Mouse (Mus musculus) midbrain, embryonic 13.5 days (tissue): ENCODE results near the gene Grm7. TPM values are rescaled to one million over a fixed set of nuclear protein-coding genes. Genes with fewer than 3 reads are reported as not detected.

ENCODE experiments used
- ATAC-seq: fragments of 200-750 bp; cut with Nextera tagmentation; 2 replicates; pipeline ENCODE4 v1.8.0; 2017; ENCODE audit warnings: mild to moderate bottlenecking, moderate TSS enrichment, moderate library complexity
- H3K27ac ChIP-seq: fragments of 300-500 bp; sonication (generic); 2 replicates; pipeline ENCODE4 v1.5.1; 2015; ENCODE audit warnings: inconsistent platforms, mild to moderate bottlenecking, moderate library complexity
- H3K27me3 ChIP-seq: fragments of 300-500 bp; sonication (generic); 2 replicates; pipeline ENCODE4 v1.6.1; 2015; ENCODE audit warnings: mild to moderate bottlenecking, inconsistent platforms
- H3K36me3 ChIP-seq: fragments of 300-500 bp; sonication (generic); 2 replicates; pipeline ENCODE4 v1.6.1; 2015; ENCODE audit warnings: mild to moderate bottlenecking, inconsistent platforms
- H3K4me1 ChIP-seq: fragments of 300-500 bp; sonication (generic); replicated peaks from 2 replicates; pipeline ENCODE4 v1.6.1; 2015; ENCODE audit warnings: inconsistent platforms
- H3K4me2 ChIP-seq: fragments of 300-500 bp; sonication (generic); replicated peaks from 2 replicates; pipeline ENCODE4 v1.6.1; 2015; ENCODE audit warnings: moderate library complexity, mild to moderate bottlenecking, inconsistent platforms
- H3K4me3 ChIP-seq: fragments of 300-500 bp; sonication (generic); replicated peaks from 2 replicates; pipeline ENCODE4 v1.5.1; 2015; ENCODE audit warnings: mild to moderate bottlenecking, inconsistent platforms
- H3K9ac ChIP-seq: fragments of 300-500 bp; sonication (generic); replicated peaks from 2 replicates; pipeline ENCODE4 v1.6.1; 2015; ENCODE audit warnings: mild to moderate bottlenecking, inconsistent platforms
- H3K9me3 ChIP-seq: fragments of 300-500 bp; sonication (generic); 2 replicates; pipeline ENCODE4 v1.6.1; 2016; ENCODE audit warnings: mild to moderate bottlenecking, inconsistent platforms
- WGBS: fragments of 180-500 bp; shearing (Covaris S2); methylation state at CpG from one replicate; pipeline ENCODE4 v1.1.7; 2015; 5-methylcytosine and 5-hydroxymethylcytosine counted together
- polyA plus RNA-seq: library from polyadenylated mRNA; unstranded; fragments of >200 nt; fragmentation: Nextera tagmentation; extraction: Ambion mirVana; gene quantifications from 2 replicates; pipeline ENCODE4 v1.2.1, GENCODE M21; 2015

The Grm7 gene
- polyA plus RNA-seq, 1 experiment from 2014 or later = 8.0 TPM

DNA sequence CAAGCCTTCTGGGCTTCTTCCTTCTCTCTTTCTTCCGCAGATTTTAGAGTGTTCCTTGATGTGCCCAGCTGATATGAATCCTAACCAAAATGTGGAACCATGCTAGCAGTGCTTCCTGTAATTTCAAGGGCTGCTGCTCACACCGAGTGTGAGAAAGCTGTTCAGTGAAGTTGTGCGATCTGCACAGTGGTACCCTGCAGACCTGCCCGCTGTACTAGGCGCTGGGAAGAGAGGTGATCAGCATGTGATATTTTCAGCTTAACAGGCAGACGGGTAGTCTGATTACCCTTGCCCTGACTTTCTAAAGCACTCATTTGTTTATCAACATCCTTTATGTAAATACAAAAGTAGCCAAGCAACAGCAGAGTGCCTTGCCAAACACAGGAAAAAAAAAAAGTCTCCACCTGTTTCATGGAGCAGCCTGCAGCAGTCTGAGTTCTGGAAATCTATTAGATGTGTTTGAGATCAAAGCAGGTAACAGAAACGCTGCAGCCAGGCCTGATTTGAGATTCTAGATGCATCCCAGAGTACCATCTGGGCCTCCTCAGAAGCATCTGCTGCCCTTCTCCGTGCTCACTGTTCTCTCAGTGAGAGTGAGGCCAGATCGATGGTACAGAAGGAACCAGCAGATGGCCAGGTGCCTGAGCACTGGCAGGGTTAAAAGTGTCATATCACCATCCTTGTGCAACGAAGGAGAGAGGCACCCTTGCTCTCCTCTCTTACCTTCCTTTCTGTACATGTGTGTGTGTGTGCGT, 727.4 kb downstream of the Grm7 start:
- Histone ChIP-seq H3K36me3 (no peaks in the 10 kb centered on the region), H3K27ac (peak overlapping the region; percentile 56; the same call in 1 of the 2 replicates), H3K4me2 (no peak overlapping the region), H3K9ac (no peak overlapping the region), H3K4me3 (no peak overlapping the region), H3K27me3 (no peaks in the 10 kb centered on the region), H3K9me3 (no peaks in the 10 kb centered on the region), H3K4me1 (peaks cover 24% of the 10 kb centered on the region)
- peak; percentile 83 for ATAC-seq
- 27% methylated on average over 11 of the region's 11 CpGs for WGBS

DNA sequence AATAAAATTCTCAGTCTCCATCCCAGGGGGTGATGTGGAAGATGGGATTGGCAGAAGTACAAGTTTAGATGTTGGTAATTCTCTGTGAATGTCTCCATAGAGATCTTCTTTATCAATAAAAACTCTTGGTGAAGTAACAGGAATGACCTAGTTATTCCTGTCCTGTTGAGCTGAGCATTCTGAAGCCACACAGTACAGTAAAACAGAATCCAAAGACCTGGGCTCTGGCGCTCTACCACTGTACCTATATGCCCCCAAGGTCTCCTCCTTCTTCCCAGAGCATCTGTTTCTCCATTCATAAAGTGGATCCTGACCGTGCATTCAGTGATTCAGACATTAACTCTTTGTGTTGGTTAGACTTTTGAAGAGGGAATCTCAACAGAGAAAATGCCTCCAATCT, 735.3 kb downstream of the Grm7 start:
- H3K4me2 ChIP-seq = no peak overlapping the region
- H3K9ac ChIP-seq = no peak overlapping the region
- H3K9me3 ChIP-seq = no peaks in the 10 kb centered on the region
- H3K4me3 ChIP-seq = no peak overlapping the region
- H3K27me3 ChIP-seq = no peaks in the 10 kb centered on the region
- H3K4me1 ChIP-seq = no peaks in the 10 kb centered on the region
- 75% methylated on average over 2 of the region's 2 CpGs for WGBS
- no peak overlapping the region for H3K27ac ChIP-seq
- no peak for ATAC-seq
- H3K36me3 ChIP-seq = no peaks in the 10 kb centered on the region

DNA sequence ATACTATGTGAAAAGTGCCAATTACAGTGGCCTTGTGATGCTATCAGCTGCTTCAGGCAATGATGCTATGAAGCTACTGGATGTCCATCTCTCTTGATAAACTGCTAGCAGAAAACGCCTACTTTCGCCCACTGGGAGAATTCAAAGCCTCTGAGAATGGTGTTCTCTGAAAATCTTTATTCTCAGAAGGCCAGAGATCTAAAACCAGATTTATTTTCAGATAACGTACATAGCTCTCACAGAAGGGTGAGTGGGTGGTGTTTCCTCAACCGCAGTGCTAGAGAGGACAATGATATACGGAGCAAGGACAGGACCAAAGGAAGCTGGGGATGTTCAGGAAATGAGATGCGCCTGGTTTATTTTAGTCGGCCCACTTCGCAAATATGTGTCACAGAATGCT, 763.4 kb downstream of the Grm7 start:
- no peak overlapping the region for H3K4me3 ChIP-seq
- no peaks in the 10 kb centered on the region for H3K27me3 ChIP-seq
- no peak overlapping the region for H3K27ac ChIP-seq
- no peak overlapping the region for H3K9ac ChIP-seq
- no peak overlapping the region for H3K4me2 ChIP-seq
- no peaks in the 10 kb centered on the region for H3K36me3 ChIP-seq
- H3K9me3 ChIP-seq = no peaks in the 10 kb centered on the region
- ATAC-seq = no peak
- H3K4me1 ChIP-seq = no peaks in the 10 kb centered on the region
- WGBS = 90% methylated on average over 8 of the region's 8 CpGs

DNA sequence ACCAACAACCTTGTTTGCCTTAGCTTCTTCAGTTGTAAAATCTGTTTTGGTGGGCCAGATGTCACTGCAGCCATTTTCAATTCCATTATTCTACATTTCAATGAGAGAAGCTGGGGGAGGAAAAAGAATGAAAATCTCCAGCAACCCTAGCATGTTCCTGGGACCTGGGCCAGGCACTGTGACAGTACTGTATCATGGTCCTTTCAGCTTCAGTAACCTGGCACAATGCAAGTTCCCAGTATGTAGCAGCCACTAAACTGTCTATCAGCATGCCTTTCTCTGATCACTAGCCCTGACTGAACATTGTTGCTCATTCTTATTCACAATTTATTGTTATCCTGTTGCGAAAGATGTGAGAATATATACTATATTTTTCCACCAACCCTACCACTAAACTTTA, 779.4 kb downstream of the Grm7 start:
- no peak overlapping the region for H3K4me2 ChIP-seq
- H3K4me3 ChIP-seq = no peak overlapping the region
- no peaks in the 10 kb centered on the region for H3K36me3 ChIP-seq
- H3K27ac ChIP-seq = no peak overlapping the region
- WGBS = 72% methylated on average over 1 of the region's 1 CpGs
- H3K27me3 ChIP-seq = no peaks in the 10 kb centered on the region
- 0 out of 2 replicates have a peak, but pooled peaks have one; percentile 48 for ATAC-seq
- H3K9me3 ChIP-seq = no peaks in the 10 kb centered on the region
- no peaks in the 10 kb centered on the region for H3K4me1 ChIP-seq
- H3K9ac ChIP-seq = no peak overlapping the region

DNA sequence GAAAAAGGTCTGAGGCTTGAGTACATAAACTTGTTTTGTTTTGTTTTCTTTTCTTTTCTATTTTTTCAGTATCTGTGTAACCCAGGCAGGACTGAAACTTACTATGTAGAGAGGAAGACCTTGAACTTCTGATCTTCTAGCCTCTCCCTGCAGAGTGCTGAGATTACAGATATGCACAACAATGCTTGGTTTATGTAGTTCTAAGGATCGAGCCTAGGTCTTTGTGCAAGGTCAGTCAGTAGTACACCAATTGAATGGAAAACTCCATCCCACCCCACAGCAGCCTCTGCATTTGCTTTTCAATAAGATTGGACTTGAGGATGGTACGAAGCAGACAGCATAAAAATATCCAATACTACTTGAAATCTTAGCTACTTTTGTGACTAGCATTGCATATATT, 800.8 kb downstream of the Grm7 start:
- 77% methylated on average over 2 of the region's 2 CpGs for WGBS
- peaks cover 7% of the 10 kb centered on the region; the same call in 1 of the 2 replicates for H3K4me1 ChIP-seq
- H3K4me2 ChIP-seq = no peak overlapping the region
- H3K4me3 ChIP-seq = no peak overlapping the region
- no peak for ATAC-seq
- H3K27me3 ChIP-seq = no peaks in the 10 kb centered on the region
- no peak overlapping the region for H3K27ac ChIP-seq
- H3K36me3 ChIP-seq = no peaks in the 10 kb centered on the region
- no peak overlapping the region for H3K9ac ChIP-seq
- no peaks in the 10 kb centered on the region for H3K9me3 ChIP-seq

DNA sequence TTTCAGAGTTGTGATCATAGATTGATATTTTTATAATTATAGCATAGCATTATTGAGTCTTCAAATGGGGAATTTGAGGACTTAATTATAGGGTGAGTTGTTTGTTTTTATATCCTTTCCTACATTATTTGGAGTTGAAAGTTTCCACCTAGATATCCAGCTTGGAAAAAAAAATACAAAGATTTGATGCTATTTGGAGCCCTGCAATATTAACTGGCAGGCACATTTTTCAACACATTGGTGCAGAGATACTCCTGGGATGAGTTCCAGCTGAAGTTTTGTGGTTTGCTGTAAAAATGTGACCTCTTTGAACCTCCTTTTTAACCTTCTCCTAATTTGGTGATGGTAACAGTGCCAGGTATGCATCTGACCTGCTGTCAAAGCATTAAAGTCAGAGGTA, 802.5 kb downstream of the Grm7 start:
- Histone ChIP-seq H3K27me3 (no peaks in the 10 kb centered on the region), H3K4me1 (peaks cover 7% of the 10 kb centered on the region; the same call in 1 of the 2 replicates)

DNA sequence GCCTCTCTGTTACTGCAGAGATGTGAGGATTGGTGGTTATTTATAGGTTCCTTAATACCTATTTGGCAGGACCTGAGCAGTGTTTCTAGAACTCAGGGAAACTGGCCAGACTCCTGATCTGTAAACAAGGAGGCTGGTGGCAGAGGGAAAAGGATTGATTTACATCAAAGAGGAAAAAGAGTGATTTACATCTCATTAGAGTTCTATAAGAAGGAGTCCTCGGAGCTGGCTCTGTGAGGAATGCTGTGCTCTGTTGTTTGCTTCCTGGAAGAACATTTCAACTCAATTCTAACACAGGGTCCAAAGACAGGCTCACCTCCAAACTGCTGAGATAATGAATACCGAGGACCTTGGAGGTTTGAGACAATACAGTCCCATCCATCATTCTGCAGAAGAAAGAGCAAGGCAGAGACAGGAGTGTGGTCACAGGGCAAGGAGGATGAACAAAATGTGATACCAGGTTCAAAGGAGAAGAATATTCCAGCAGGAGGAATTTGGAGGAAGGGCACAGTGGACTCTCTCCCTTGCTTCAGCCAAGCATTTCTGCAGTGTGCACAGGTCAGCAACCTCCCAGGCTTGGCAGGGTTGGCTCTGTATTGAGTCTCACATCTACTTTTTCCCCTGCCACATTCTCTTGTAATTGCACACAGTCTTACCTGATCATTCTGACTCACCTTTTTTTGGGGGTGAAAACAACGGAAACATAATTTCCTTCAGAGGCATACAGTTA, 803.8 kb downstream of the Grm7 start:
- no peak overlapping the region for H3K4me2 ChIP-seq
- peak; percentile 80 for ATAC-seq
- H3K27ac ChIP-seq = no peak overlapping the region
- peaks cover 7% of the 10 kb centered on the region; the same call in 1 of the 2 replicates for H3K4me1 ChIP-seq
- no peaks in the 10 kb centered on the region for H3K36me3 ChIP-seq
- H3K27me3 ChIP-seq = no peaks in the 10 kb centered on the region
- no peak overlapping the region for H3K9ac ChIP-seq
- no peaks in the 10 kb centered on the region for H3K9me3 ChIP-seq
- whole genome bisulfite sequencing = 32% methylated on average over 3 of the region's 3 CpGs
- no peak overlapping the region for H3K4me3 ChIP-seq

More for the DNA sequence above, 802.5 kb downstream of the Grm7 start:
- H3K36me3 ChIP-seq = no peaks in the 10 kb centered on the region
- H3K9me3 ChIP-seq = no peaks in the 10 kb centered on the region
- no peak overlapping the region for H3K4me2 ChIP-seq
- H3K27ac ChIP-seq = no peak overlapping the region
- no peak overlapping the region for H3K9ac ChIP-seq
- H3K4me3 ChIP-seq = no peak overlapping the region
- ATAC-seq = no peak

DNA sequence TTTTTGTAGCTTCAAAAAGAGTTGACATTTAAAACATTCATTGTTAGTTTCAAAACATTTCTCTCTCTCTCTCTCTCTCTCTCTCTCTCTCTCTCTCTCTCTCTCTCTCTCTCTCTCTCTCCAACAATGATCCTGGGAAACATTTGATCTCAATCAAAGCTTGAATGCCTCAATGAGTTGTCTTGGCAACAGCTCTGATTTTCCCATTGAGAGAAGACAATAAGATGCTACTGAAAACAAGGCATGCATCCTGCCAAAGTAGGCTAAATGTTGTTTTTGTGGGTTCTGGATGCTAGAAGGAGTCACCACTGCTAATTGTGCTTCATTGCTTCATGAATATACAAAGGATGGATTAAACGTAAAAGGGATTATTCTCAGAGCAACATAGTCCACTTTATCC, 836.5 kb downstream of the Grm7 start:
- WGBS = 13% methylated on average over 1 of the region's 1 CpGs
- ATAC-seq = no peak

DNA sequence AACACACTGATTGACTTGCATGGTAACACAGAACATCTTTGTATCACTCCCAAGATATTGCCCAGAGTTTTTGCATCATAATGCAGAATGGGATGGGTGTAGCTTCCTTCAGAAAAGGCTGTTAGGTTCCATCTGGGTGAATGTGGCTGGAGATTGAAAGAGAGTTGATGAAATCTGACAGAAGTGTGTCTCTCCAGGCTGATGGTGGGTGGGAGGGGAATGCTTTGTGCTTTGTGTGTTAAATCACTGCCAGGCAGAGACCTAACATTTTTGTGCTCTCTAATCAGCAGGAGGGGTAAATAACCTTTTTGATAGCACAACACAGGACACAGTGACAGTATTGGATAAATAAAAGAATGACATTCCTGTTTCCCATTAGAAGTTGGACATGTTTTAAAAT, 840.7 kb downstream of the Grm7 start:
- Histone ChIP-seq H3K27ac (no peak overlapping the region), H3K9ac (no peak overlapping the region), H3K27me3 (no peaks in the 10 kb centered on the region), H3K9me3 (no peaks in the 10 kb centered on the region), H3K4me3 (no peak overlapping the region), H3K4me1 (no peaks in the 10 kb centered on the region), H3K36me3 (no peaks in the 10 kb centered on the region), H3K4me2 (no peak overlapping the region)
- no peak for ATAC-seq

More for the DNA sequence above, 836.5 kb downstream of the Grm7 start:
- H3K4me2 ChIP-seq = no peak overlapping the region
- H3K4me3 ChIP-seq = no peak overlapping the region
- no peaks in the 10 kb centered on the region for H3K27me3 ChIP-seq
- H3K4me1 ChIP-seq = no peaks in the 10 kb centered on the region
- H3K9ac ChIP-seq = no peak overlapping the region
- no peaks in the 10 kb centered on the region for H3K9me3 ChIP-seq
- H3K27ac ChIP-seq = no peak overlapping the region
- H3K36me3 ChIP-seq = no peaks in the 10 kb centered on the region

DNA sequence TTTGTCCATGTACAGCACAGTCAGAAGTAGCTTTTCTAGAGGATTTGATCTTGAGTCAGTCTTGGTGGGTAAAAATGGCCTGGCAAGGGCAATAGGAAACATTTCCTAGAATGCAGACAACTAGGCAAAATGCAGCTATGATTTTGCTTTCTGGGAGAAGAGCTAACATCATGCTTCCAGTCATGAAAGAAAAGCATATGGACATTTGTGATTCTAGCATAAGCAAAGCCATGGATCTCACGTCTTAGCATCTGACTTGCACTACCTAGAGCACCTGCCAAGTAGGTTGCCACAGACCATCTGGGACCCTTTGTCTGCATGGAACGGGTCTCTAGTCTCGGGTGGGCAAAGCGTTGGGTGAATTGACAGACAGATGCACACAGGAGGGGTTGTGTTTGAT, 842.2 kb downstream of the Grm7 start:
- 82% methylated on average over 4 of the region's 4 CpGs for WGBS
- H3K36me3 ChIP-seq = no peaks in the 10 kb centered on the region
- no peak overlapping the region for H3K27ac ChIP-seq
- no peaks in the 10 kb centered on the region for H3K4me1 ChIP-seq
- no peak overlapping the region for H3K4me2 ChIP-seq
- no peaks in the 10 kb centered on the region for H3K27me3 ChIP-seq
- no peak overlapping the region for H3K4me3 ChIP-seq
- no peak for ATAC-seq
- no peaks in the 10 kb centered on the region for H3K9me3 ChIP-seq
- no peak overlapping the region for H3K9ac ChIP-seq

DNA sequence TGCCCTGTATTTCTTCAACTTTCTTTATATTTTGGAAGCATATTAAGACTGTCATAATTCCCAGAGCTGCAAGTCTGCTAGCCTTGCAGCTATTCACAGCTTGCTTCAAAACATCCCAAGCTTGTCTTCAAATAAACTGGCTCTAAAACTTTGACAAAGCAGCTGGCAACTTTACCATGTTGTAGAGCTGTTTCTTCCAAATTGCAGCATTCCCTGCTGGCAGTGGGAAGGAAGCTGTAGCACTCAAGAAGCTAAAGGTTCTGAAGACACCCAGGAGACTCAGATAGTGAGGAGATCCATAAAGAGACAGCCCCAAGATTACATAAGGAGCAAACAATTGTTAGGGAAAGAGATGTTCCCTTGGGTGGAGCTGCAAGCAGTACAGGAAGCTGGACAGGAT, 846.8 kb downstream of the Grm7 start:
- ATAC-seq = no peak
- H3K36me3 ChIP-seq = no peaks in the 10 kb centered on the region
- H3K27ac ChIP-seq = no peak overlapping the region
- no peak overlapping the region for H3K4me3 ChIP-seq
- H3K4me2 ChIP-seq = no peak overlapping the region
- H3K9ac ChIP-seq = no peak overlapping the region
- no peaks in the 10 kb centered on the region for H3K27me3 ChIP-seq
- no peaks in the 10 kb centered on the region for H3K4me1 ChIP-seq
- no peaks in the 10 kb centered on the region for H3K9me3 ChIP-seq

DNA sequence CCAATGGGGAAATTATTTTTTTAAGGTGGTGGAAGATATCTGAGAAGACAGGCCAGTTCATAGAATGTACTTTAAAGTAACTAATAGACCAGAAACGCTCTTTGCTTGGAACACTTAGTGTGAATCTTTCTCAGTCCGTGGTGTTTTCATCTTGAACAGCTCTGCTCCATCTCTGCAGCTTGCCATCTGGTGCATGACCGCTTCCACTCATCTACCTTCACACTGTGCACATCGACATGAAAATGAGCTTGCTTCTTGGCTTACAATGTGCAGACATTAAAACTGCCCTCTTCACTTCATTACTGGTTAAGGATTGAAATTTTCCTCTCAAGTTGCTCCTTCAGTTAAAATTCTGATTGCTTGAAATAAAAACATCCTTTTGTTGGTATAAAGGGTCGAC, 854.2 kb downstream of the Grm7 start:
- H3K36me3 ChIP-seq = no peaks in the 10 kb centered on the region
- H3K4me1 ChIP-seq = no peaks in the 10 kb centered on the region
- H3K9ac ChIP-seq = no peak overlapping the region
- H3K27ac ChIP-seq = no peak overlapping the region
- H3K4me2 ChIP-seq = no peak overlapping the region
- H3K9me3 ChIP-seq = no peaks in the 10 kb centered on the region
- WGBS = 91% methylated on average over 5 of the region's 5 CpGs
- no peak for ATAC-seq
- no peaks in the 10 kb centered on the region for H3K27me3 ChIP-seq
- no peak overlapping the region for H3K4me3 ChIP-seq
